20 mouse cellular contexts compared by ENCODE assay signal in genomic region chr16:84623346-84624085, GRCm38 (mm10).
"Had no signal": no experiment of that assay in that cellular context is flagged by ENCODE, and none has a peak within 500 bp of the region (broad histone marks: within the 10 kb centered on the region; RNA-seq: fewer than 3 reads in every experiment).

No protein-coding gene starts in this region.

- H3K4me3 ChIP-seq: kidney, embryonic 15.5 days; megakaryocyte, embryonic 14.5 days; midbrain, embryonic 10.5 days; midbrain, embryonic 13.5 days; myocyte; neural tube, embryonic 13.5 days had no signal

- ATAC-seq: liver, postnatal 0 days; lung, postnatal 0 days; midbrain, embryonic 13.5 days; midbrain, embryonic 16.5 days had no signal

- H3K9ac ChIP-seq: kidney, embryonic 15.5 days; liver, embryonic 14.5 days; liver, postnatal 0 days; lung, embryonic 14.5 days; midbrain, embryonic 13.5 days; neural tube, embryonic 13.5 days had no signal

- H3K36me3 ChIP-seq: kidney, embryonic 15.5 days; midbrain, embryonic 10.5 days; midbrain, embryonic 13.5 days; neural tube, embryonic 13.5 days had no signal

- H3K4me2 ChIP-seq: kidney, embryonic 15.5 days; lung, embryonic 14.5 days; midbrain, embryonic 13.5 days; neural tube, embryonic 13.5 days had no signal

- H3K4me1 ChIP-seq: kidney, embryonic 15.5 days; midbrain, embryonic 10.5 days; midbrain, embryonic 13.5 days; neural tube, embryonic 13.5 days had no signal

- H3K9me3 ChIP-seq: kidney, embryonic 15.5 days; midbrain, embryonic 10.5 days; midbrain, embryonic 13.5 days; neural tube, embryonic 13.5 days had no signal

- H3K27me3 ChIP-seq: kidney, embryonic 15.5 days; megakaryocyte, embryonic 14.5 days; midbrain, embryonic 13.5 days; neural tube, embryonic 13.5 days had no signal

- DNase-seq: kidney, adult 8-10 months; kidney, postnatal 14 days; kidney, postnatal 4 days; liver, postnatal 0 days; lung, embryonic 14.5 days; right cerebral cortex, adult 18-20 months; right cerebral cortex, postnatal 14 days; spleen, adult 18-20 months; thymus, adult 18-20 months; thymus, postnatal 36 days had no signal

- H3K27ac ChIP-seq: kidney, embryonic 15.5 days; liver, embryonic 14.5 days; macrophage; midbrain, embryonic 10.5 days; midbrain, embryonic 13.5 days; neural tube, embryonic 13.5 days had no signal
